Mouse (Mus musculus) liver, postnatal 0 days (tissue): ENCODE measurements around the gene Dnaic2. TPM values are rescaled to one million over a fixed set of nuclear protein-coding genes. Genes with fewer than 3 reads are reported as not detected.

Experiments used
- ATAC-seq: fragments of 200-750 bp; cut with Nextera tagmentation; 2 replicates; pipeline ENCODE4 v1.8.0; 2017; ENCODE audit warnings: mild to moderate bottlenecking, moderate library complexity
- DNase-seq: peaks from one replicate; pipeline ENCODE4 v3.0.0-alpha.2; 2016
- H3K27ac ChIP-seq: fragments of 300-500 bp; sonication (generic); 2 replicates; pipeline ENCODE4 v1.5.1; 2014; ENCODE audit warnings: antibody characterized with exemption, moderate library complexity, mild to moderate bottlenecking, low read depth
- H3K27me3 ChIP-seq: fragments of 300-500 bp; sonication (generic); 2 replicates; pipeline ENCODE4 v1.6.1; 2014; ENCODE audit warnings: low read length, control low read depth, mixed read lengths; ENCODE audit not compliant: insufficient read depth
- H3K36me3 ChIP-seq: fragments of 300-500 bp; sonication (generic); replicated peaks from 2 replicates; pipeline ENCODE4 v1.6.1; 2014; ENCODE audit warnings: mild to moderate bottlenecking, control low read depth, low read length, moderate library complexity, mixed read lengths; ENCODE audit not compliant: insufficient read depth
- H3K4me1 ChIP-seq: fragments of 300-500 bp; sonication (generic); 2 replicates; pipeline ENCODE4 v1.6.1; 2014; ENCODE audit warnings: antibody characterized with exemption, mild to moderate bottlenecking, control low read depth; ENCODE audit not compliant: insufficient read depth
- H3K4me2 ChIP-seq: fragments of 300-500 bp; sonication (generic); 2 replicates; pipeline ENCODE4 v1.6.1; 2014; ENCODE audit warnings: low read depth, mild to moderate bottlenecking, low read length, moderate library complexity, mixed read lengths
- H3K4me3 ChIP-seq: fragments of 300-500 bp; sonication (generic); 2 replicates; pipeline ENCODE4 v1.5.1; 2014; ENCODE audit warnings: low read depth, low read length
- H3K9ac ChIP-seq: fragments of 300-500 bp; sonication (generic); replicated peaks from 2 replicates; pipeline ENCODE4 v1.6.1; 2014; ENCODE audit warnings: mild to moderate bottlenecking, moderate library complexity
- H3K9me3 ChIP-seq: fragments of 300-500 bp; sonication (generic); 2 replicates; pipeline ENCODE4 v1.6.1; 2016; ENCODE audit warnings: mild to moderate bottlenecking, control low read depth, low read length, mixed read lengths
- CTCF ChIP-seq: sonication (generic); IDR thresholded peaks from 2 replicates; pipeline ENCODE4 v1.5.1; 2016; ENCODE audit warnings: antibody characterized with exemption, low read depth
- EP300 ChIP-seq: IDR thresholded peaks from 2 replicates; pipeline ENCODE4 v1.6.1; 2016; ENCODE audit warnings: antibody characterized with exemption, low read depth, mild to moderate bottlenecking
- WGBS: fragments of 180-500 bp; shearing (Covaris S2); extraction: QIAGEN DNeasy Blood & Tissue Kit; methylation state at CpG from one replicate; pipeline ENCODE4 v1.1.7; 2014; ENCODE audit not compliant: insufficient replicate concordance; 5-methylcytosine and 5-hydroxymethylcytosine counted together
- polyA plus RNA-seq: library from polyadenylated mRNA; unstranded; fragments of >200 nt; fragmentation: Nextera tagmentation; extraction: Ambion mirVana; gene quantifications from 2 replicates; pipeline ENCODE4 v1.2.1, GENCODE M21; 2015

Gene Dnaic2
- polyA plus RNA-seq, 1 experiment from 2014 or later = 0.13 TPM

DNA sequence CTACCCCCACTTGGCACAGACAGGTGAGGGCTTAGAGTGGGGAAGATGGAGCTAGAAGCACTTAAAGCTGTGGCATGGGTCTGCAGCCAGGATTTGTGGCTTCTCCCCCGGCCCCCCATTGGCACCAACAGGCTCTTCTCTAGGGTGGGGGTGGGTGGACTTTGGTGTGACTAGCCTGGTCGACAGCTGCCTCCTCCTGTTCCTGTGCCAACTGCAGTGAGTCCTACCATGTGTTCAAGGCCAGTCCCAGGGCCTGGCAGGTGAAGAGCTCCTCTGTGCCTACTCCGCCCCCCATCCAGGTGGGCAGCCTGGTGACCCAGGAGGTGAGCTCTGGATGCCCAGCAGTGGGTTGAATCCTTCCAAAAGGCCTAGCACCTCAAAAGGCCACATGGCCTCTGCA, 60.4 kb downstream of the Dnaic2 start:
- H3K27ac ChIP-seq = no peak overlapping the region
- H3K4me2 ChIP-seq = no peak overlapping the region
- H3K4me1 ChIP-seq = peaks cover 13% of the 10 kb centered on the region; the same call in 1 of the 2 replicates
- peaks cover 74% of the 10 kb centered on the region for H3K27me3 ChIP-seq
- ATAC-seq (no peak), DNase-seq (no peak)
- no peak for TF ChIP-seq EP300
- no peak for TF ChIP-seq CTCF
- WGBS = 79% methylated on average over 3 of the region's 3 CpGs
- no peaks in the 10 kb centered on the region for H3K9me3 ChIP-seq
- H3K4me3 ChIP-seq = no peak overlapping the region
- H3K9ac ChIP-seq = no peak overlapping the region
- H3K36me3 ChIP-seq = no peaks in the 10 kb centered on the region

GRCm38 (mm10) chr11:114789061-114789714, 62.0 kb downstream of the Dnaic2 start:
- Histone ChIP-seq H3K4me3 (no peak overlapping the region), H3K4me2 (peak overlapping the region; percentile 23; the same call in 1 of the 2 replicates), H3K9me3 (no peaks in the 10 kb centered on the region), H3K9ac (no peak overlapping the region), H3K4me1 (peaks cover 16% of the 10 kb centered on the region), H3K27me3 (peaks cover 87% of the 10 kb centered on the region), H3K27ac (no peak overlapping the region), H3K36me3 (no peaks in the 10 kb centered on the region)
- WGBS = 9% methylated on average over 30 of the region's 30 CpGs
- ATAC-seq = peak; percentile 62
- peak; percentile 86 for DNase-seq
- TF ChIP-seq CTCF (peak; percentile 94), EP300 (no peak)

DNA sequence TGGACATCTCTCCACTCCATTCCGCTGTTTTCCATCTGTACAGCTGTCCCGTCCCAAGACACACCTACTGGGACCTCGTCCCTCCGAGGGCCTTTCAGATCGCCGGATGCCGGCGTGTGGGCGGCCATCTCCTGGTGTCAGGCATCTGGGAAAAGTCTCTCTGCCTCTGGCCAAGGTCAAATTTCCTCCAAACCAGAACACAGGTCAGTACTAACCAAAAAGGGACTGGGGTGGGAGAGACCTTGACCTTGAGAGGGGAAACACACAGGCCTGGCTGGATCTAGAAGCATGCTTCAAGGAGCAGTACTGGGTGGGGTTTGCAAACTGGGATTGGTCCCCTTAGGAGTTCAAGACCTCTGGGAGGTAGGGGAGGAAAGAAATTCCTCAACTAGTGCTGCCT, 62.5 kb downstream of the Dnaic2 start:
- no peak for TF ChIP-seq EP300
- no peak for TF ChIP-seq CTCF
- Histone ChIP-seq H3K4me2 (no peak overlapping the region), H3K27ac (no peak overlapping the region), H3K36me3 (no peaks in the 10 kb centered on the region), H3K4me3 (no peak overlapping the region), H3K9ac (no peak overlapping the region), H3K27me3 (peaks cover 86% of the 10 kb centered on the region), H3K4me1 (peaks cover 16% of the 10 kb centered on the region), H3K9me3 (no peaks in the 10 kb centered on the region)
- ATAC-seq (no peak), DNase-seq (no peak)
- 43% methylated on average over 9 of the region's 9 CpGs for WGBS

DNA sequence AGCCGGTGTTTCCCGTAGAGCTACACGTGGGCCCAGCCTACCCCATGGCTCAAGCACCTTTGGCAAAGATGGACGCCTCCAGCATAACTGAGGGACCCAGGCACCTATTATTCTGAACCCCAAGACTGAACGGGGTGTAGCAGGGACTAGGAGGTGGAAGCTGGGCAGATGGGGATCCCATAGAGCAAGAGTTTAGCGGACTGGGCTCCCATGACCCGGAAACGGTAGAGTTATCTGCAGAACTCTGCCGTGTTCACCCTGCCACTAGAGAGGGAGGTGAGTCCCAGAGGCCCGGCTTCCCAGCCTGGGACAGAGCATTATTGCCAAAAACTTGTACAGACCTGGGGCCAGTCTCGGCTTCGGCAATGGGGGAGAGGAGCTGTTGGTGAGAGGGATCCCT, 63.0 kb downstream of the Dnaic2 start:
- H3K9ac ChIP-seq = no peak overlapping the region
- 62% methylated on average over 12 of the region's 12 CpGs for WGBS

GRCm38 (mm10) chr11:114790841-114791240, 63.6 kb downstream of the Dnaic2 start:
- DNase-seq (no peak), ATAC-seq (no peak)
- Histone ChIP-seq H3K9ac (no peak overlapping the region), H3K27ac (no peak overlapping the region), H3K9me3 (no peaks in the 10 kb centered on the region), H3K27me3 (peaks cover 77% of the 10 kb centered on the region), H3K36me3 (no peaks in the 10 kb centered on the region), H3K4me1 (peaks cover 16% of the 10 kb centered on the region), H3K4me3 (no peak overlapping the region), H3K4me2 (no peak overlapping the region)
- no peak for TF ChIP-seq EP300
- peak; percentile 37 for TF ChIP-seq CTCF
- WGBS = 32% methylated on average over 4 of the region's 4 CpGs

More for the DNA sequence above, 63.0 kb downstream of the Dnaic2 start:
- Histone ChIP-seq H3K9me3 (no peaks in the 10 kb centered on the region), H3K4me3 (no peak overlapping the region), H3K4me1 (peaks cover 16% of the 10 kb centered on the region), H3K27me3 (peaks cover 84% of the 10 kb centered on the region), H3K27ac (no peak overlapping the region), H3K36me3 (no peaks in the 10 kb centered on the region), H3K4me2 (no peak overlapping the region)
- no peak for DNase-seq
- TF ChIP-seq CTCF (no peak), EP300 (no peak)
- ATAC-seq = no peak

DNA sequence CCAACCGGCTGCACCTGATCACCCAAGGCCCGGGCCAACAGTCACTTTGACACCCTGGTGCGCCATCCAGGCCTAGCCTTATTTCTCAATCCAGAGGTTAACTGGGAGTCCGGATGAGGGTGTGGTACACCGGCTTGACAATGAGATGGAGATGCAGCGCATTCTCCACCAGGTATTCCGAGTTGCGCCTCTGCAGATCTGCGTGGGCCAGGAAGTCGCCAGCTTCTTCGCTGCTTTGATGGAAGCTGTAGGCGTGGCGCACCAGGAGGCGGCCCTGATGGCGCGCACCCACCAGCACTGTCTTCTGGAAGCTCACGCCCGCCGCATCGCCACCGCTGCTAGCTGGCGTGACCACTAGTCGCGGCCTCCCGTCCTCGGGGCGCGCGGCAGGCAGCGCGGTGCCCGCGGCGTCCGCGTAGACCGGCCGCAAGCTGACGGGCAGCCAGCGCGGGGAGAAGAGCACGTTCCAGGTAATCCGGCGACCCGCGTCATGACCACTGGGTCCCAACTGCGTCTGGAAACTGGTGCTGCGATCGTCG, 64.2 kb downstream of the Dnaic2 start:
- H3K9ac ChIP-seq = no peak overlapping the region

More for the DNA sequence above, 64.2 kb downstream of the Dnaic2 start:
- TF ChIP-seq CTCF (no peak), EP300 (no peak)
- H3K9me3 ChIP-seq = no peaks in the 10 kb centered on the region
- H3K4me1 ChIP-seq = peaks cover 12% of the 10 kb centered on the region
- ATAC-seq (no peak), DNase-seq (no peak)
- no peaks in the 10 kb centered on the region for H3K36me3 ChIP-seq
- no peak overlapping the region for H3K27ac ChIP-seq
- H3K4me3 ChIP-seq = peak overlapping the region; percentile 29
- H3K4me2 ChIP-seq = peak overlapping the region; percentile 56
- 3% methylated on average over 47 of the region's 50 CpGs for WGBS
- peaks cover 71% of the 10 kb centered on the region for H3K27me3 ChIP-seq
